Mouse (Mus musculus) liver, embryonic 16.5 days (tissue): Measurements from ENCODE around the gene Traf3ip3. TPM values are rescaled to one million over a fixed set of nuclear protein-coding genes. Genes with fewer than 3 reads are reported as not detected.
A peak's percentile ranks its signal among the peaks of the same experiment; 100 is the strongest.

Experiments
- ATAC-seq: fragments of 200-750 bp; cut with Nextera tagmentation; 2 replicates; pipeline ENCODE4 v1.8.0; 2017; ENCODE audit warnings: low read depth, mild to moderate bottlenecking, moderate number of reproducible peaks, moderate library complexity
- H3K27ac ChIP-seq: fragments of 300-500 bp; sonication (generic); 2 replicates; pipeline ENCODE4 v1.5.1; 2014; ENCODE audit warnings: mild to moderate bottlenecking, low read length
- H3K27me3 ChIP-seq: fragments of 300-500 bp; sonication (generic); 2 replicates; pipeline ENCODE4 v1.6.1; 2014; ENCODE audit warnings: low read depth, low read length, mixed read lengths; ENCODE audit not compliant: control insufficient read depth, insufficient read depth
- H3K36me3 ChIP-seq: fragments of 300-500 bp; sonication (generic); 2 replicates; pipeline ENCODE4 v1.6.1; 2014; ENCODE audit warnings: mild to moderate bottlenecking; ENCODE audit not compliant: control insufficient read depth, insufficient read depth
- H3K4me1 ChIP-seq: fragments of 300-500 bp; sonication (generic); 2 replicates; pipeline ENCODE4 v1.6.1; 2014; ENCODE audit warnings: low read depth, low read length, mixed read lengths; ENCODE audit not compliant: control insufficient read depth
- H3K4me2 ChIP-seq: fragments of 300-500 bp; sonication (generic); 2 replicates; pipeline ENCODE4 v1.6.1; 2014; ENCODE audit warnings: low read depth, low read length, mixed read lengths
- H3K4me3 ChIP-seq: fragments of 300-500 bp; sonication (generic); 2 replicates; pipeline ENCODE4 v1.5.1; 2014; ENCODE audit warnings: low read depth, mild to moderate bottlenecking, low read length
- H3K9ac ChIP-seq: fragments of 300-500 bp; sonication (generic); 2 replicates; pipeline ENCODE4 v1.6.1; 2014; ENCODE audit warnings: low read depth, low read length
- H3K9me3 ChIP-seq: fragments of 300-500 bp; sonication (generic); replicated peaks from 2 replicates; pipeline ENCODE4 v1.6.1; 2016; ENCODE audit warnings: low read length; ENCODE audit not compliant: control insufficient read depth
- WGBS: fragments of 180-500 bp; shearing (Covaris S2); extraction: QIAGEN DNeasy Blood & Tissue Kit; methylation state at CpG from one replicate; pipeline ENCODE4 v1.1.7; 2014; ENCODE audit not compliant: insufficient replicate concordance; 5-methylcytosine and 5-hydroxymethylcytosine counted together
- polyA plus RNA-seq: library from polyadenylated mRNA; unstranded; fragments of >200 nt; fragmentation: Nextera tagmentation; extraction: Ambion mirVana; gene quantifications from 2 replicates; pipeline ENCODE4 v1.2.1, GENCODE M21; 2015

Traf3ip3 gene
- polyA plus RNA-seq, 1 experiment from 2014 or later = 9.4 TPM

DNA sequence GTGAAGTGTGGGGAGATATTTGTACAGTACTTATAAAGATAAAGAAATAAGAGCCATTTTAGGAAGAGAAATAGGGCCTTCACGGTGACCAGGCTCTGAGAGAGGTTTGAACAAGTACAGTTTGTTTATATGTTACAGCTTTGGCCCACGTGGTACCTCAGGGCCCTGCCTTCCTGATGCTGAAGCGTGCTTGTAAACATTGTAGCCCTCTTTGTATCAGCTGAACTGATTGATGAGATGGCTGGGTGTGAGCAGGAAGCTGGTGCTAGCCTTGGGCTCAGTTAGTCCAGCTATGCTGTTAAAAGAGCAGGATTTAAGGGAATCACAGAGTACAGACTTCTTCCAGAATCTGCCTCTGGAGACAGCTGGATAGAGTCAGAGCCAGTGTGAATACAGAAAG, 42.3 kb downstream of the Traf3ip3 start:
- Histone ChIP-seq H3K27me3 (peaks cover under 1% of the 10 kb centered on the region), H3K36me3 (no peaks in the 10 kb centered on the region), H3K4me2 (no peak overlapping the region), H3K4me1 (peaks cover 12% of the 10 kb centered on the region), H3K9me3 (no peaks in the 10 kb centered on the region), H3K9ac (no peak overlapping the region), H3K27ac (no peak overlapping the region), H3K4me3 (no peak overlapping the region)
- ATAC-seq = no peak
- WGBS = 36% methylated on average over 3 of the region's 3 CpGs

DNA sequence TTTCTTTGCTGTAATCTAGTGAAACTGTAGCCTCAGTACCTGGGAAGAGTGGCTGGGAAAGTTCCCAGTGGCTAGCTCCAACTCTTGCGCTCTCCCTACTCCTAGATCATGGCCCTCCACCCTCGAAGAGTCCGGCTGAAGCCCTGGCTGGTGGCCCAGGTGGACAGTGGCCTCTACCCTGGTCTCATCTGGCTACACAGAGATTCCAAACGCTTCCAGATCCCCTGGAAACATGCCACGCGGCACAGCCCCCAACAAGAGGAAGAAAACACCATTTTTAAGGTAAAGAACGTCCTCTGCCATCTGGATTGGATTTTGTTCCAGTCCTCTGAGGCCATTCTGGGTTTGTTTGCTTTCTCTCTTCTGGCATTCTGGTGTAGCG, 44.4 kb downstream of the Traf3ip3 start:
- no peak overlapping the region for H3K27ac ChIP-seq
- H3K36me3 ChIP-seq = no peaks in the 10 kb centered on the region
- H3K4me1 ChIP-seq = peaks cover 22% of the 10 kb centered on the region
- ATAC-seq = no peak
- WGBS = 68% methylated on average over 8 of the region's 8 CpGs
- no peak overlapping the region for H3K4me2 ChIP-seq
- H3K4me3 ChIP-seq = no peak overlapping the region
- no peaks in the 10 kb centered on the region for H3K9me3 ChIP-seq
- H3K27me3 ChIP-seq = peaks cover 18% of the 10 kb centered on the region
- H3K9ac ChIP-seq = no peak overlapping the region

- peaks cover 22% of the 10 kb centered on the region for H3K4me1 ChIP-seq
- H3K4me3 ChIP-seq = no peak overlapping the region
- no peaks in the 10 kb centered on the region for H3K9me3 ChIP-seq
- no peak overlapping the region for H3K9ac ChIP-seq
- H3K36me3 ChIP-seq = no peaks in the 10 kb centered on the region
- 22% methylated on average over 15 of the region's 15 CpGs for WGBS
- peak overlapping the region; percentile 10; the same call in 1 of the 2 replicates for H3K4me2 ChIP-seq
- ATAC-seq = peak; percentile 5; the same call in 1 of the 2 replicates
- H3K27ac ChIP-seq = peak overlapping the region; percentile 16; the same call in 1 of the 2 replicates
- H3K27me3 ChIP-seq = peaks cover 20% of the 10 kb centered on the region
Measured at GRCm38 (mm10) chr1:193156316-193157110, 45.0 kb downstream of the Traf3ip3 start.

DNA sequence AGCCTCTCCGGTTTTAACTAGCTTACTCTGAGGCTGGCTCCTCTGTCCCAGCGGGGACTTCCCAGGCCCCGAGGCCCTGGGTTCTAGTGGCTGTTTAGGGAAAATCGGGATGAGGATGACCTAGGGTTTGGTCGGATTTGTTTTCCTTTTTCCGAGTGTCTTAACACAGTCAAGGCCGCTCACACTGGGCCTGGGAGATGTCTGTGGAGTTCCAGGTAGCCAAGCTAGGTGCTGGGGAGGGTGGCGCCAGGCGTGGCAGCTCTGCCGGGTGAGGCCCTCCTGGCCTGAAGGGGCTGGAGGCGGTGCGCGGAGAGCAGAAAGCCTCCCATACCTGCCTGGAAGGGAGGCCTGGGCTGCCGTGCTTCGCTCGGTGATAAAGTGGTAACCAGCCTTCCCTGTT, 47.9 kb downstream of the Traf3ip3 start:
- Histone ChIP-seq H3K4me3 (peak overlapping the region; percentile 54), H3K27me3 (peaks cover 23% of the 10 kb centered on the region), H3K9ac (peak overlapping the region; percentile 34; the same call in 1 of the 2 replicates), H3K27ac (no peak overlapping the region), H3K4me2 (peak overlapping the region; percentile 51), H3K4me1 (peaks cover 10% of the 10 kb centered on the region), H3K9me3 (no peaks in the 10 kb centered on the region), H3K36me3 (no peaks in the 10 kb centered on the region)
- ATAC-seq = no peak
- WGBS = 50% methylated on average over 16 of the region's 16 CpGs

GRCm38 (mm10) chr1:193152872-193153271, 48.6 kb downstream of the Traf3ip3 start, which contains the start of gene Irf6:
Irf6 (plus strand) TSS chr1:193153111.
- peak; percentile 90 for ATAC-seq
- H3K9me3 ChIP-seq = no peaks in the 10 kb centered on the region
- H3K4me2 ChIP-seq = peak within 1 kb of the TSS; percentile 51
- H3K36me3 ChIP-seq = no peaks in the 10 kb centered on the region
- H3K27ac ChIP-seq = no peak within 1 kb of the TSS
- peak within 1 kb of the TSS; percentile 34; the same call in 1 of the 2 replicates for H3K9ac ChIP-seq
- H3K27me3 ChIP-seq = peaks cover 23% of the 10 kb centered on the region
- peak within 1 kb of the TSS; percentile 54 for H3K4me3 ChIP-seq
- peaks cover 10% of the 10 kb centered on the region for H3K4me1 ChIP-seq
- WGBS = 3% methylated on average over 30 of the region's 30 CpGs

DNA sequence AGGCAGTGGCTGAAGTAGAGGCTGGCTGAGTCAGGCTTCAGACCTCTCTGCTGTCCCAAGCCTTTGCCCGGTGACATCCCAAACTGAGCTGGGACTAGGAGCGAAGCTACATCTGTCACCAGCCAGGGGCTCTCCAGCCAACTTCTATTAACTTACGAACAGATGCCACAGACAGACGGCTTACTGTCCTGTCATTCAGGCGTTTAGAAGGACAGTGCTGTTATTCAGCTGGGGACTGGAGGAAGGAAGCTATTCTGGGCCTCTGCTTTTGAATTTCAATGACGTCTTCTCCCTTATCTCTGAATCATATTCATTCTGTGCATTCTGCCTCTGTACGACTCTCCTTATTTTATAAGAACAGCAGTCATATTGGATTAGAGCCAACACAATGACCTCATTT, 50.4 kb downstream of the Traf3ip3 start:
- no peak overlapping the region for H3K9ac ChIP-seq
- no peak overlapping the region for H3K27ac ChIP-seq
- peaks cover 10% of the 10 kb centered on the region for H3K4me1 ChIP-seq
- no peak for ATAC-seq
- H3K4me3 ChIP-seq = no peak overlapping the region
- no peaks in the 10 kb centered on the region for H3K9me3 ChIP-seq
- peaks cover 23% of the 10 kb centered on the region for H3K27me3 ChIP-seq
- no peak overlapping the region for H3K4me2 ChIP-seq
- WGBS = 31% methylated on average over 7 of the region's 7 CpGs
- H3K36me3 ChIP-seq = no peaks in the 10 kb centered on the region

DNA sequence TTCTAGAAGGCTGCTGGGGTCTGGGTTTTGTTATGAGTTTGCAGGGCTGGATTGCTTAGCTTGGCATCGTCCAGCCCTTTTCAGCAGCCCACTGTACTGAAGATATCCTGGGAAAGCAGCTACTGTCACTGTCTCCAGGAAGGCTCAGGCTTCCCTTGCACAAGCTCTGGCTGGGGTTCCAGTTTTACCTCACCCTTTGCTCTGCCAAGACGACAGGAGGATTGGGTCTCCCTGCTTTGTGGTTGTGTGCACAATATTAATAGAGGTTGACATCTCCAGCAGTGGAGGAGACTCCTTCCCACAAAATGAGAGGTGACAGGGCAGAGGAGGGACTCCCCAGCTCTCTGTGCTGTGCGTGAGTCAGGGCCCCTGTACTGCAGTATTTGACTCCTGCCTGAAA, 52.3 kb downstream of the Traf3ip3 start:
- Histone ChIP-seq H3K27me3 (peaks cover 23% of the 10 kb centered on the region), H3K4me2 (no peak overlapping the region), H3K27ac (no peak overlapping the region), H3K4me3 (no peak overlapping the region), H3K36me3 (no peaks in the 10 kb centered on the region), H3K4me1 (peaks cover 10% of the 10 kb centered on the region), H3K9ac (no peak overlapping the region), H3K9me3 (no peaks in the 10 kb centered on the region)
- 51% methylated on average over 3 of the region's 3 CpGs for WGBS
- no peak for ATAC-seq

GRCm38 (mm10) chr1:193146416-193146815, 55.1 kb downstream of the Traf3ip3 start:
- H3K9ac ChIP-seq = no peak overlapping the region
- no peak overlapping the region for H3K4me2 ChIP-seq
- H3K4me1 ChIP-seq = no peaks in the 10 kb centered on the region
- no peak for ATAC-seq
- no peaks in the 10 kb centered on the region for H3K36me3 ChIP-seq
- H3K27ac ChIP-seq = no peak overlapping the region
- H3K4me3 ChIP-seq = no peak overlapping the region
- no peaks in the 10 kb centered on the region for H3K9me3 ChIP-seq
- H3K27me3 ChIP-seq = peaks cover 3% of the 10 kb centered on the region
- 24% methylated on average over 1 of the region's 1 CpGs for WGBS

DNA sequence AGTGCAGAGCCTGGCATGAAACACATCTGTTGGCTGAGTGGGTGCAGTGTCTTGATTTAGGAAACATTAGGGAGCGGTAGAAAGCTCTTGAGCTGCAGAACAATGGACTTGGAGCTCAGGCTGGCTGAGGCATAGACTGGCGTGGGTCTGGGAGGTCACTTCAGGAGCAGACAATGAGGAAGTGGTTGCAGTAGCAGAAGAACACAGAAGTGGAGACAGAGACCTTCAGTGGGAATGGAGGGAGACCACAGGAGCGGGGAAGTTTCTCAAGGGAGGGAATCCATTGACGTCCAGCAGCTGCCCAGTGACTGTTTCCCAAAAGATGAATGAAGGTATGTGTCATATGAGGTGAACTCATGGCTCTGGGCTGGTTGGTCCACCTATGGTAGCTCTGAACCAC, 56.4 kb downstream of the Traf3ip3 start:
- H3K4me3 ChIP-seq = no peak overlapping the region
- ATAC-seq = no peak
- H3K27me3 ChIP-seq = no peaks in the 10 kb centered on the region
- H3K9ac ChIP-seq = no peak overlapping the region
- 35% methylated on average over 4 of the region's 4 CpGs for WGBS
- no peak overlapping the region for H3K27ac ChIP-seq
- H3K4me1 ChIP-seq = no peaks in the 10 kb centered on the region
- no peak overlapping the region for H3K4me2 ChIP-seq
- no peaks in the 10 kb centered on the region for H3K36me3 ChIP-seq
- H3K9me3 ChIP-seq = no peaks in the 10 kb centered on the region
